Mouse (Mus musculus): ENCODE measurements around the gene Tff1.
A peak's percentile ranks its signal among the peaks of the same experiment; 100 is the strongest.

Gene Tff1

DNA sequence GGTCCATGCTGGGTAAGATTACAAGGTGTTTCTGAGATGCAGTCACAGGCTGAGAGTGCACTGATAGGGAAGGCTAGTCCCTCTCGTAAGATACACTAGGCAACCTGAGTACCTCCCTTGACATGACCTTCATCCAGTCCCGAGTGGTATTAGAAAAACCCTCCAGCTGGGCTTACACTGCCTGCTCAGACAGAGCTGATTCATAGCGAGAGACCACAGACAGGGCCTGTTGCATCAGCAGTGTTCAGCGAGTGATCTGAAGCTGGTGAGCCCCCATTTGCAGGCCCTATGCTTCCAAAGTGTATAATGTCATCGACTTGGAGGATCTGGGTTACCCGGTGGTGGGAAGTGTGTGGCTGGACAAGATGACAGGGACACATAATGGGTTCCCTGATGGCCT is at the start of gene Tff1:
Gene Tff1, minus strand, starts transcription at position 151 of the 400 bp plus-strand sequence.
- no peak for DNase-seq (ENCODE audit: extremely low spot score)

DNA sequence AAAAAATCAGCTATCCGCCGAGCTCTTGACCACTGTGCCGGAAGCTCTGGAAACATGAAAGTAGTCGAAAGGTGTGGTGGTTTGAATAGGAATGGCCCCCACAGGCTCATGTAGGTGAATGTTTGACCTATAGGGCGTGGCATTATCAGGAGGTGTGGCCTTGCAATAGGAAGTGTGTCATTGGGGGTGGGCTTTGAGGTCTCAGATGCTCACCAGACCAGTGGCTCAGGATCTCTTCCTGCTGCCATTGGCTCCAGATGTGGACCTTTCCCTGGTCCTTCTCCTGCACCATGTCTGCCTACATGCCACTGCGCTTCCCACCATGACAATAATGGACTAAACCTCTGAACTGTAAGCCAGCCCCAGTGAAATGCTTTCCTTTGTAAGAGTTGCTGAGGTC is 46.8 kb upstream of the Tff1 start:
- DNase-seq (ENCODE audit: extremely low spot score): no peak

DNA sequence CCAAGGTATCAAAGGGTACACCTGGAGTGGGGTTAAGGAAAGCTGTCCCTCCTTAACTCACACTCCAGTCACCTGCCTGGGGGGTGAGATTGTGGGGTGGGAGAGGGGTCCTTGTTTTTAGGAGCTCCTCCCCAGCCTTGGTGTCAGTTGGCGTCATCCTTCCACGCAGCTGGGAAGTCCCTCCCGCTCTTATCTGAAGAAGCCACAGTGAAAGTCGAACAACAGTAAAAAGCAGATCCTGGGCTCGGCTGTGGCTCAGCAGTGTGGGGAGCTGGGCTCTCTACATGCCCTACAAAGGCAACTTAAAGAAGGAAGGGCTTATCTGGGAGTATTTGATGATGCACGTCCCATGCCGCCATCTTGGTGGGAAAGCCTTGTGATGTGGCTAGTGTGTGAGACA is 45.2 kb upstream of the Tff1 start:
- DNase-seq (ENCODE audit: extremely low spot score): no peak

DNA sequence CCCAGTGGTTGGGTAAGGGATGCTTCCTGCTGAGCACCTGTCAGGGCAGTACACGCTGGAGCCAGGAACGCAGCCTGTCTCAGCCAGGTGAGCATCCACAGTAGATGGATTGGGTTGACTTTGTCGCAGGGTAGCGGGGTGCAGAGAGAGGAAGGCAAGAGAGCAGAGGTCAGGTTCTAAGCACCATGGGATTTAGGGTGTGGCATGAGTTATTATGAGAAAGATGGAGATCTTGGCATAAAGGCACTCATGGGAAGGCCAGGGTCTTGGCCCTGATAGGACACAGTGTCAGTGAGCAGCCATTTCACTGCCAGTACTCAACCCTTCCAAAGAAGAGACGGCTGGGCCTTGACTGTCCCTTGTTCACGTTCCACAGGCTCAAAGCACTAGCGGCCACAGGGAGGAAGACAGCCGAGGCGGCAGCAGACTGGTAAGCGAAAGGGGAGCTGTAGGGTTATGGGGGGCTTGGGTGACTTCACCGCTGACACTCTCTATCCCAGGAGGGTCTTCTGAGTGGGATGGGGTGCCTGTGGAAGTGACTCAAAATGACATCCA is 44.4 kb upstream of the Tff1 start:
- no peak for DNase-seq (ENCODE audit: extremely low spot score)

DNA sequence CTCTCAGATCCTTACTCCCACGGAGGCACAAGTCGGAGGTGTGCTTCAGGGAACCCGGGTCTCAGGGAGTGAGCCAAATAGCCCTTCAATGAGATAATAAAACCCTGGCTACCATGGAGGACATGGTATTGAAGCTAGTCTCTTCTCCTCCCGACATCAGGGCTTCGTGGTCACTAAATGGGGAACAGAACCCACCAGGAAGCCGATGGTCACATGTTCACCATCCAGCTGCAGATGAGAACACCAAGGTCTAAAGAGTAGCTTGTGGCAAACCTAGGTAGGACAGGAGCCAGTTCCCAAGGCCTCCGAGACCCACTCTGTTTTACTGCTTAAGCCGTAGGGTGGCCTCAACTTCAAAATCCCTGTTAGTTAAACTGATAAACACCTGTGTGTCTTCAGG is 43.6 kb upstream of the Tff1 start:
- DNase-seq (ENCODE audit: extremely low spot score): no peak

DNA sequence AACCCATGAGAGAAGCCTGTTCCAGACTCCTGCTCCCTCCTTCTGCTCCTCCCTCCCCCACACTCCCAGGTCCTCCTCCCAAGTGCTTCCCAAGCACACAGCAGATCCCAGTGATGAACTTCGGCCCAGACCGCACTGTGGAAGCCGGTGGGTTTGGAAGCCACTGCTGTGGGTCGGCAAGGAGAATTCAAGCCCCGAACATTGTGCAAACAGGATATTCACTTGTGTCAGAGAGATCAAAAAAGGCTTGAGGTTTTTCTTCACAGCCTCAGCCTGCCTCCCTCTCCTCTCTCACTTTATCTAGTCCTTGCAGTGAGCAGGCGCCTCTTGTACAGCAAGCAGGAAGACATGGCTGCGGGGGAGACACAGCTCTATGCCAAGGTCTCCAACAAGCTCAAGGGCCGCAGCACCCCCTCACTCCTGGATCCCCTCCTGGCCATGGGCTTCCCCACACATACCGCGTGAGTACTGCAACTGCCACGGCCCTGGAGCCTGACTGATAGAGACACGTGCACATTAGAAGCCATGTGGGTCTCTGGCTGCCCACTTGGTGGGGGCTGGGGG is 42.8 kb upstream of the Tff1 start, which contains the start of gene Ubash3a:
Gene Ubash3a, plus strand, starts transcription at position 103 of the 564 bp plus-strand sequence.
- DNase-seq (ENCODE audit: extremely low spot score): no peak

DNA sequence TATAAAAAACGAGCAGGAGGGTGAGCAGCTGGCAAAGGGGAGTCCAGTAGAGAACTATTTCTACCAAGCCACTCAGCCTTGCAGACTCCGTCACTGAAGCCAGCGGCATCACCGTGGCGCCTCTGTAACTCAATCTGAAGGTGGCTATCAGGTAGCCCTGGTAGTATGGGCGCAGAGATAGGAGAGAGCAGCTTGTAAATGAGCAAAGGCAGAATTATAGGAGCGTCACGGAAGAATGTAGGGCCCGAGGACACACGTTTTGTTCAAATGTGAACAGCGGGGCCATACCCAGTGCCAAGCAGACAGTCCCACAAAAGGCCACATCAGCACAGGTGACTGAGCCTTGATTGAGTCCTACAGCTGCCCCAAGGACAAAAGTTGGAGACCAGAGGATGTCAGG is 33.8 kb upstream of the Tff1 start, which contains the start of gene Tmprss3:
Gene Tmprss3, minus strand, starts transcription at position 101 of the 400 bp plus-strand sequence.
- no peak for DNase-seq (ENCODE audit: extremely low spot score)

DNA sequence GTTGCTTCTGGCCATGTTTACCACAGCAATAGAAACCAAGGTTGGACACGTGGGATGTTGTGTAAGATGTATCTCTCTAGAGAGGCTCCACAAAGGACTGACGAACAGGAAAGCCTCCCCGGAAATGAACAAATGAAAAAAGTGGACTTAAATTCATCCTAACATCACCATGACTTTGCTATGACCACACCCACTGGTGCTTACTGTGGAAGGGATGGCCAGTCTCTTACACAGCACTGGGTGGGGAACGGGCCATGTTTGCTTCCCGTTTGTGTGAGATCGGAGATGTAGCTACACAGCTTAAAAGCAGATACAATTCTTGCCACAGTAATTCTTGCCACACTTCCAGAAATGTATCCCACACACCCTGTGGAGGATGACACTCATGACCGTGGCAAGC is 31.2 kb upstream of the Tff1 start:
- no peak for DNase-seq (ENCODE audit: extremely low spot score)

DNA sequence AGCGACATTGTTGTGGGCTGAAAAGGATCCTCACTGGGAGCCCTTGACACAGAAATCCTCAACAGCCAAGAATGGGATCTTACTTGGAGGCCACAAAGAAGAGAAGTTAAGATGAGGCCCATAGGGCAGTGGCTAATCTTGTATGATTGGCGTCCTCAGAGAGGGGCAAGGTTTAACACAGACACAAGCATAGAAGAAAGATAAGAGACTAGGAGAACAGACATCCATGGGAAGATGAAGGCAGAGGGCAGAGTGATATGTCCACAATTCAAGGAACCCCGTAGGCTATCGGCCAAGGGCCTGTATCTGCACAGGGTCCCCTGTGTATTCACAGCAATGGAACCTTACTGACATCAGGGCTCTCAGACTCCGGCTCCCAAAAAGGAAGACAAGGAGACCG is 30.1 kb upstream of the Tff1 start:
- DNase-seq (ENCODE audit: extremely low spot score): no peak

DNA sequence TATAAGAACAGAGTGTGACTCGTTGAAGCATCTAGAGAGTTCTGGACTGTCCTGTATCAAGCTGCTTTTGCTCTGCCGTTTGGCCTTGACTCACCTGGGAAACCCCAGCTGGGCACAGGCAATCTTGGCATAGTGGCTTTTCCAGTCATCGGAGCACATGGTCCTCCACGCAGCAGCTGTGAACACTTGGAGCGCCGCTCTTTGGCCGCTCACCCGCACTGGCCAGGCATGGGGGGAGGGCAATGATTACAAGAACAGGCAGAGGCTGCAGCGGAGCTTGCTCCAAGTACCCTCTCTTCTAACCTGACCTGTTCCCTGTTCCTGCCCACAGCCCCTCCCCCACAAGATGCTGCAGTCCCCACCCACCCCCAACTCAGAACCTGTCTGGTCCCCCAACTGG is 28.3 kb upstream of the Tff1 start:
- no peak for DNase-seq (ENCODE audit: extremely low spot score)

DNA sequence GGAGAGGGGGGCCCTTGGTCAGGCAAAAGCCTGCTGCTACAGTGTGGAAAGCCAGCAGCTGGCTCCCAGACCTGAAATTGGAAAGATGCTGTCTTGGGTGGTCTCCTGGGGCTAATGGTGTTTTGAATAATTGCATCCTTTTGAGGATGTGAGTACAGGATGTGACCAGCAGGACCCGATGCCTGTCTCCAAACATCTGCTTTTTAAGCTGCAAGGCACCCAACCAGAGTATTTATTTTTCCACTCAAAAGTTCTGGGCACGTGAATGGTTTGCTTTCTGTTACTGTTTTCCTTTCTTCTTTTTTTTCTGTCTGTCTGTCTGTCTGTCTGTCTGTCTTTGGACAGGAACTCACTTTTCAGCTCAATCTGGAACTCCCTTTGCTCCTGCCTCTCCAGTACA is 27.6 kb upstream of the Tff1 start:
- DNase-seq (ENCODE audit: extremely low spot score): no peak

DNA sequence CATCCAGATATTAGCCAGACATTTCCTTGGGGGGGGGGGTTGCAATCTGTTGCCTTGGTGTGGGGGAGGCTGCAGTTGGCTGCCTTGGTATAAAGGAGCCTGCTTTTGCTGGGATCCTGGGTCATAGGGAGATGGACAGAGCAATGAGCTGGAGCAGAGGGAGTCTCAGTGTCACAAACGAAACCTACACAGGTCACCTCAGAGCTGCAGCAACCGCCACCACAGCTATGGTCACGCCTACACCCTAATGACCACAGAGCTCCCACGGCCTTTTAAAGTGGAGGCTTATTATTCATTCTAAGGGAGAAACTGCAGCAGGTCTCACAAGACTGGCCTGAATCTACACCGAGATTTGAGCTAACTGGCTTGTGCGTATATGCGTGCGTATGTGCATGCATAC is 26.7 kb upstream of the Tff1 start:
- no peak for DNase-seq (ENCODE audit: extremely low spot score)

DNA sequence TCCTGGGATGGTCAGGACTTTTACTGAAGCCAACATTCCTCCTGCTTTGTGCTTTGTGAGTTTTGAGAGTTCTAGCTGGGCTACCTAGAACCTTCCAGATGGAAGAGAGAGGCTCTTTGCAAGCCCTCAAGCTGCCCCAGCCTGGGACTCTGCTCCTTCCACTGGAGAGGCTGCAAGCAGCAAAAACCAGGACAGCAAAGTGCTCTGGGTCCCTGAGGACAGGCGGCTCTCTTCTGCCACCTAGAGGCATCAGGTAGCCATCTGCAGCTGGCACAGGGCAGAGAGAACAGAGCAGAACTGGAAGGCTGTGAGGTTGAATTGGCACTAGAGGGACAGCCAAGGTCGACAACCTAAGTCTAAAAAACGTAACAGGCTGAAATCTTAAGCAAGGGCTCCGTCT is 22.3 kb upstream of the Tff1 start:
- DNase-seq (ENCODE audit: extremely low spot score): peak; percentile 53

DNA sequence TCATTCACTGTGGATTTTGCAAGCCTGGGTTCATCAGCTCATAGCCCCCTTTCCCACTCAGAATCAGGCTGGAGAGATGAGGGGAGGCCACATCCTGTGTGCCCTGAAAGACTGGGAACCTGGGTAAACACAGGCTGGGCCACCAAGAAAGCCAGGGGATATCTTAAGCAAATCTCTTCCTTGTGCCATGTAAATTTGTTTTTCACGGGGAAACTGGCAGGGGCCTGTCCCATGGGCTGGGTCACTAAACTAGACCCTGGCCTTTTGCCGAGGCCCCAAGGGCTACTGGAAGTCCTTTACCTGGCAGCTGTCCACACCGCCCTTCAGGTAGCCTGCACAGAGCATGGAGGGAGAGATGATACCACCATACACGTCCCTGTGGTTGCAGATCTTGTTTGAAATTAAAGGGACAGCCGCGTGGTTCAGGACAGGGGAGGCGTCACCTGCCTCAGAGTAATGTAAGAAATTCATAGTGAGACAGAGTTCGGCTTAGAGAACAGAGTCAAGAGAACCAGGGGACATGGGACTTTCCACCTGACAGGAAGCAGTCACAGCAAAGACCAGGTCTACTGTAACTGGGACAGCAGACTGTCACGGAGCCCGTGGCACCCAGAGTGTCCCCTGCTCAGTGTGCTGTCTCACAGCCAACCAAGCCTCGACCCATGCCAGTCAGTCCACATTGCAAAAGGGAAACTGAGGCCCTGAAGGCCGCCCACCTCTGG is 19.4 kb upstream of the Tff1 start:
- DNase-seq (ENCODE audit: extremely low spot score): no peak

DNA sequence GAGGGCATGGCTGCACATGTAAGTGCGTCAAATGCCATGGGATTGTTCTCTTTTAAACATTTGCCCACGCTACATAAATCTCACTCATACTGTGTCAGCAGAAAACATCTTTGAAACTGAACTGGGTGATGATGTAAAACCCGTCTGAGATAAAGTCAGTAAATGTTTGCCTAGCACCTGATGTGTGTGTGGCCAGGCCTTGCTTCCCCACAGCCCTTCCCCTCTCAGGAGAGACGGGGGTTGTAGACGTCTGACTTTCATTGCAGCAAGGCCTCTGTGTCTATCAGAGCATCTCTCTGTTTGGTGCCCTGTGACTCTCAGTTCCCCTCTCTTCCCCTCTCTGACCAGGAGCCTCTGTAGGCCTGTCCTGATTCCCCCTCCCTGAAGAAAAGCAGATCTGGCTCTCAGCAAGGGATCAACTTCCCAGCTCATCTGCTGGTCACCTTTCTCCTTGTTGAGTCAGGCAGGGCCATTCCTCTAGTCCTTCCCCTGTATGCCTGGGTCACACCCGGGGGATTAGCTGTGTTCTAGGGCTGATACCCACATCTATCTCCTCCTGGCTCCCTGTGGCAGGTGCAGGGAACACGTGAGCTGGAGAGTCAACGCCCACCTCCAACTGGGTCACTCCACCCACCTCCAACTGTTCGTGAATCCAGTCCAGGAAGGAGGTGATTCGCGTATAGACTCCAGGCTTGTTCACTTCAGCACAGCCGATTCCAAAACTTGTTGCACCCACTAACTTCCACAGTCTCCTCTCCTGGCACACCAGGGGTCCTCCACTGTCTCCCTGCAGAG is 18.3 kb upstream of the Tff1 start:
- no peak for DNase-seq (ENCODE audit: extremely low spot score)

DNA sequence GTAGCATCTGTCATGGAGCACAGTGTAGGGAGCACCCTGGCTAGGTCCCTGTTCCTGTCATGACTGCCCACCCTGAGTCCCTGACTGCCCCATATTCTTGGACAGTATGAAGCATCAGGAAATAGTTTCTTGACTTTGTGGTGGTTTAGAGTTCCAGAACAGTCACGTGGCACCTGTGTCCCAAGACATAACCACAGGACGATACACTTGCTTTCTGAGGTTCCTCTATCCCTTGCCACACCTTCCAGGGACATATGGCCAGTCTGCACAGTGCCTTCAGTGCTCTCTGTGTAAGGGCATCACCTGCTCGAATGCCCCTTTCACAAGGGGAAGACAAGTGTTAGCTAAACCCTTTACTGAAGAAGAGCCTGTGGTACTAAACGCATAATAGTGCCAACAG is 16.4 kb upstream of the Tff1 start:
- no peak for DNase-seq (ENCODE audit: extremely low spot score)

DNA sequence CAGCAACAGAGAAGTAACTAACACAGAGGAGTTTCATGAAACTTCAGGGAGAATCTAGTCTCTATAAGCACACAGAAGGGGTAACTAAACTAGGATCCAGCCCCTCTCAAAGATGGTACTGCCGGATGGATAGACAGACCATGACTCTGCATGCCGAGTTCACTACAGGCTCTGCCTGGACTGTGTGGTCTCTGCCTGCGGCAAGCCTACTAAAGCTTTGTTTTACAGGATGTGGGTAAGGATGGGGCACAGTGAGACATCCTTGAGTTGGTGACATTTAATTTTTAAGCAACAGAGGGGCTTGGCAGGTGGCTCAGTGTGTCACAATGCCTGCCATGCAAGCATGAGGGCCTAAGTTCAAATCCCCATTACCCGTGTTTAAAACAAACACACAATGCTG is 11.2 kb upstream of the Tff1 start:
- no peak for DNase-seq (ENCODE audit: extremely low spot score)

DNA sequence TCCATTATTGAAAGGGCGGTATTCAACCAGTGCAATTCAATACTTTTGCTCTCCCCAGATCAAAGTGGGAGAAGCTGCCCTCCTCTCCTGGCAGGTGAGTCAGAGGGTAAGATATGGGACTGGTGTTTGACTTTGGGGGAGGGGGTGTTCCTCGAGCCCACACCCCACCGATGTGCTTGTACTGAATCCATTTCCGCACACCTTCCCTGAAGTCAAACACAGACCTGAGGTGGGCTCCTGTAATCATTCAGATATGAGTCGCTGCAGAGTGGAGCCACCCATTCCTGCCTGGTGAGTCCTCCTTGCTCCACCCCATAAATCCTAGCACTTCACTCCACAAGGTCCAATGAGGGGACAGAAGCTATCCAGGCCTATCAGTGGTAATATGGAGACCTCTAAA is 4.7 kb upstream of the Tff1 start:
- DNase-seq (ENCODE audit: extremely low spot score): no peak

DNA sequence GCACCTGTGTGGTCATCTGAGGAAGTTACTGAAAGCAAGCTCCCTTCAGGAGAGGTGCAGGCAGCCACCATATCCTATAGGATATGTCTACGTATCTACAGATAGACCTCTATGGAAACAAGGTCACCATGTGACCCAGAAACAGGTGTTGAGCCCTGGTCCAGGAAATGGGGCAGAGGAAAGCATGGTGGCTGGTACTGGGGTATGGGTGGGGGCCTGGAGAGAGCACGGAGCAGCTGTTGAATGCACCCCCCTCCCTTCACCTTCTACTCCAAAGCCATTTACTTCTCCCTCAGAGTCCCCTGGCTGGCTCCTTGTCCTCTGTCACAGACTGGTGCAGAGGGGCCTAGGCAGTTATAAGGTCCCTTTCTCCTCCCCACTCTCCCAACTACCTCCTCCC is 1.3 kb downstream of the Tff1 start:
- no peak for DNase-seq (ENCODE audit: extremely low spot score)

DNA sequence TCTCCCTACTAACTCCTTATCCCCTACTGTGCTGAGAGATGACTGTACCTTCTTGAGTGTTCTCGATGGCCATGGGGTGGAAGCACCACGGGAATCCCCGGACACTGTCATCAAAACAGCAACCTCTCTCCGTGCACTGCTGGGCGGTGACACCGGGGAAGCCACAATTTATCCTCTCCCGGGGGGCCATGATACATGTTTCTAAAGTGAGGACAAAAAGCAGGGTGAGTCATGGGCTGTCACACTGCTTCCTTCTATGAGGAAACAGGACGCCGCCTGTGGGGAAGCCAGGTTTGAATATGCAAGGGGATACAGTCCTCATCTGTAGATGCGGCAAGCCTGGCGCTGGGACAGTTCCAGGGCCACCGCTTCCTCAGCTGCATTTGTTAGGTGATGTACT is 2.5 kb downstream of the Tff1 start:
- DNase-seq (ENCODE audit: extremely low spot score): no peak

DNA sequence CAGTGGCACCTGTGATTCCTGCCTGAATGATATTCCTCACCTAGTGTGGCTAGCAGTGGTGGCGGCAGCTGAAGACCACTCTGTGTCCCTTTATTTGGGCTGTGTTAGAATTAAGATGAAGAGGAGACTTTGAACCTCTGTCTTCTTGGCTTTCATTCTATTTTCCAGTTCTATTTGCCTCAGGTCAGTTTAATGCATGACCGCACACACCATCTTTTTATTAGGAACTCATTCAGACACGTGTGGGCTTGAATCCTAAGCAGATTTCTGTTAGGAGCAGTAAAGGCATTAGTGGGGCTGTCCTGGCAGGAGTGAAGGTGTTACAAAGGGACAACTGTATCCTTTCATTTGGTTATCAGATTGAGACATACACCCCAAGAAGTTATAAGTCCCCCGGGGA is 4.8 kb downstream of the Tff1 start:
- no peak for DNase-seq (ENCODE audit: extremely low spot score)

DNA sequence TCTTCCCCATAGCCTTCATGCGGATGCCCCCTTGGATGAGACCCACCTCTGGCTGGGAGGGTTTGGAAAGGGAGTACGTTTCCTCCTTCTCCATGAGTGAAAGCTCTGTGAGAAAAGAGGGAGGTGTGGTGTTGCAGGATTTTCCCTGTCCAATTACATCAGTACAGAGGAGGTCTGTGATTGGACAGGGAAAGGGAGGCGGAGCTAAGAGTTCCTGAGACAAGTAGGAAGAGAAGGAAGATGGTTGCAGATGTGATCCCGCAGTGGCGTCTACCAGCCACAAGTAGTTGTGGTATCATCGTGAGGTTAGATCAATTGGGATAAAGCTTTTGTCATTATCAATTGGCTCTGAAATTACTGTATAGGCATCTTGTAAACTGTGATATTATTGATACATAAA is 7.2 kb downstream of the Tff1 start:
- no peak for DNase-seq (ENCODE audit: extremely low spot score)

DNA sequence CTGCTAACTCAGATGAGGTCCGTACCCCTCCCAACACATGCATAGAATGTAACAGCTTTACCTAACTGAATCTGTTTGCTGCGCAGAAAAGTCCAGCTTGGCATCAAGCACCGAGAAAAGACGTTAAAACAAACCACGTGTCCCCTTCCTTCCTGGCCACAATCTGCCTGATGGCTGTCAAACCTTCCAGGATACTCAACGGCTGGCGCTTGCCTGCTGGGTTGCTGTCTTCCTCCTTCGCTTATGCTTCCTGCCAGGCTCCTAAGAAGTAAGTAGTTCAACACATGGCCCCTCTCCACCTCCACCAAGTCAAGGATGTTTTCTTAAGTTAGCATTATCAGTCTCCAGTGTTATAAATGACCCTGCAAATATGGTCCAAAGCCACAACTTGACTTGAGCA is 11.3 kb downstream of the Tff1 start:
- no peak for DNase-seq (ENCODE audit: extremely low spot score)

All from embryo, embryonic 9.5 days (tissue).